Mouse (Mus musculus) heart, adult 2 months (tissue): ENCODE data around the gene Igdcc3. TPM values are rescaled to one million over a fixed set of nuclear protein-coding genes. Genes with fewer than 3 reads are reported as not detected.

Source experiments
- DNase-seq, 2 experiments: peaks; one replicate each; pipeline ENCODE4 v3.0.0; 2021
- H3K27ac ChIP-seq: fragments of 200-600 bp; 2 replicates; pipeline ENCODE4 v1.8.1; 2022
- H3K27me3 ChIP-seq: fragments of 200-500 bp; 2 replicates; pipeline ENCODE4 v1.6.1; 2012; ENCODE audit warnings: mild to moderate bottlenecking, low read length, inconsistent platforms, mixed read lengths; ENCODE audit not compliant: control insufficient read depth, insufficient read depth
- H3K36me3 ChIP-seq: fragments of 200-500 bp; 2 replicates; pipeline ENCODE4 v1.6.1; 2012; ENCODE audit warnings: low read length, inconsistent platforms; ENCODE audit not compliant: control insufficient read depth, insufficient read depth
- H3K4me1 ChIP-seq: fragments of 200-500 bp; 2 replicates; pipeline ENCODE4 v1.6.1; 2011; ENCODE audit warnings: low read length; ENCODE audit not compliant: control insufficient read depth, insufficient read depth
- H3K4me3 ChIP-seq: fragments of 200-600 bp; 2 replicates; pipeline ENCODE4 v1.8.1; 2022
- H3K79me2 ChIP-seq: fragments of 200-500 bp; replicated peaks from 2 replicates; pipeline ENCODE4 v1.6.1; 2012; ENCODE audit warnings: mild to moderate bottlenecking, inconsistent platforms, low read length, moderate library complexity, mixed read lengths; ENCODE audit not compliant: control insufficient read depth, insufficient read depth
- H3K9ac ChIP-seq: fragments of 200-500 bp; 2 replicates; pipeline ENCODE4 v1.6.1; 2012; ENCODE audit warnings: low read depth, mild to moderate bottlenecking, control low read depth, inconsistent platforms, low read length, mixed read lengths
- CTCF ChIP-seq: fragments of 200-600 bp; IDR thresholded peaks from 2 replicates; pipeline ENCODE4 v1.8.1; 2022; ENCODE audit warnings: antibody characterized with exemption, mild to moderate bottlenecking, moderate library complexity
- EP300 ChIP-seq: fragments of 200-500 bp; IDR thresholded peaks from 2 replicates; pipeline ENCODE4 v1.6.1; 2011; ENCODE audit warnings: low read depth, low read length, control low read depth; ENCODE audit not compliant: insufficient read depth
- POLR2A ChIP-seq: fragments of 200-500 bp; IDR thresholded peaks from 2 replicates; pipeline ENCODE4 v1.6.1; 2011; ENCODE audit warnings: mild to moderate bottlenecking, low read depth, low read length, control low read depth; ENCODE audit not compliant: insufficient read depth
- WGBS: fragments of 180-500 bp; shearing (Covaris S2); methylation state at CpG from one replicate; pipeline ENCODE4 v1.1.7; 2018; 5-methylcytosine and 5-hydroxymethylcytosine counted together
- intact Hi-C: fragments of 180-260 bp; cut with DNase I; formaldehyde crosslinking; loops from one replicate; pipeline ENCODE4 v1.15.1; 2025
- polyA plus RNA-seq: library from polyadenylated mRNA; depleted of rRNA; stranded (reverse); fragments of >200 nt; gene quantifications from 2 replicates; pipeline ENCODE4 v1.2.3, GENCODE M21; 2012
- total RNA-seq, 2 experiments: library from RNA; stranded (reverse); gene quantifications; 2 replicates each; pipeline ENCODE4 v1.2.3; 2021

The Igdcc3 gene
- total and polyA plus RNA-seq, 3 experiments, result 0.07 to 0.16 (median 0.10) TPM

DNA sequence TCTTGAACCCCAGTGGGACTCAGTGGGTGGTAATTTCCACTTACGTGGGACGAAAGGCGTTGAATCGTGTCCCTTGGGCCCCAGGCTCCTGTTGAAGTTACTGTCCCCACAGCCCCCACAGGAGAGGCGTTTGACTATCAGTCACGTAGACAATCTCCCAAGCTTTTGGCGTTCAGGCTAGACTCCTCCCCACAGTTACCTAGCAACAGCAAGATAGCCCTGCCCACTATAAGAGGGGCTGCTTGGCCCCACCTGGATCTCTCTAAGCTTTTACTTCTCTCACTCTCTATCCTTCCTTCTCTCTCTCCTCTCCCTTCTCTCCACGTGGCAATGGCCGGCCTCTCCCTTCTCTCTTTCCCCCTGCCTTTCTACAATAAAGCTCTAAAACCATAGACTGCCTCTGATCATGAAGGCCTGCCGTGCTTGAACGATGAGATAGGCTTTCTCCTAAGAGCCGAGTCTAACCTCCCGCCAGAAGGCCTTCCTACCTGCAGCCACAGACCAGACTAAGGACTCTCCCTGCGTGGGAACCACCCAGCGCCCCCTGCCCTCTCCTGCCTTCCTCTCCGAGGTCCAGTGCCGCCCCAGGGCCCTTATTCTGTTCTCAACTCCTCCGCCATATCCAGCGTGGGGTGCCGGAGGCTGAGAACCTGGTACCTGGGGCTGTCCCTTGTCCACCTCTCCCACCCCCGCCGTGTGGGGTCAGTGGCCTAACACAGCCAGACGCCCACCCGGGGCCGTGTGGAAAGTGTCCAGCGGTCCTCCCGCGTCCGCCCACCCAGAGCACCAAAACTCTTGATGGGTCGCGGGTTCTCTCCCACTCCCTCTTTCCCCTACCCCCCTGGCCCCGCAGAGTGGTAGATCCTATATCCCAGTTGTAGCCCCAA is 67.5 kb downstream of the Igdcc3 start:
- peaks cover 5% of the 10 kb centered on the region for H3K4me1 ChIP-seq
- TF ChIP-seq EP300, result no peak
- no peak for TF ChIP-seq CTCF
- TF ChIP-seq POLR2A, result no peak
- no peaks in the 10 kb centered on the region for H3K36me3 ChIP-seq
- H3K9ac ChIP-seq, result no peak overlapping the region
- H3K27me3 ChIP-seq, result no peaks in the 10 kb centered on the region
- DNase-seq, result no peak
- intact Hi-C loops, result no loop called here
- H3K27ac ChIP-seq, result no peak overlapping the region
- WGBS, result 93% methylated on average over 32 of the region's 32 CpGs
- H3K4me3 ChIP-seq, result no peak overlapping the region
- no peaks in the 10 kb centered on the region for H3K79me2 ChIP-seq

DNA sequence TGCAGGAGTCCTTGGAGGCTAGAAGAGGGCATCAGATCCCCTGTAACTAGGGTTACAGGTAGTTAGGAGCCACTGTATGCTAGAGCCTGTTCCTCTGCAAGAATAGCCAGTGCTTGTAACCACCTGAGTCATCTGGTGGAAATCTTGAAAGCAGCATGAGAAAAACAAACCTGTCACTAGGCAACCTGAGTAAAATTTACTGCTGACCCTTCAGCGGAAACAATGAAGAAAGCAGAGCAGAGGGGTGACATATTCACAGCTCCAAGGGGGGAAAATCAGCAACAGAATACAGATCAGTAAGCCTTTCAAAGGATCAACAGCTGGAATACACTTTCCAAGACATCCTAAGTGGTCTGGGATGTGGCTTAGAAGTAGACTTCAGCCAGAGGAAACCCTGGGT is 70.6 kb downstream of the Igdcc3 start:
- Histone ChIP-seq H3K4me3 (no peak overlapping the region), H3K27ac (no peak overlapping the region), H3K9ac (no peak overlapping the region), H3K36me3 (no peaks in the 10 kb centered on the region), H3K4me1 (peaks cover 6% of the 10 kb centered on the region), H3K27me3 (no peaks in the 10 kb centered on the region), H3K79me2 (no peaks in the 10 kb centered on the region)
- intact Hi-C loops, result no loop called here
- TF ChIP-seq EP300 (no peak), POLR2A (no peak), CTCF (no peak)
- DNase-seq, result no peak
- WGBS, result 69% methylated on average over 1 of the region's 1 CpGs

DNA sequence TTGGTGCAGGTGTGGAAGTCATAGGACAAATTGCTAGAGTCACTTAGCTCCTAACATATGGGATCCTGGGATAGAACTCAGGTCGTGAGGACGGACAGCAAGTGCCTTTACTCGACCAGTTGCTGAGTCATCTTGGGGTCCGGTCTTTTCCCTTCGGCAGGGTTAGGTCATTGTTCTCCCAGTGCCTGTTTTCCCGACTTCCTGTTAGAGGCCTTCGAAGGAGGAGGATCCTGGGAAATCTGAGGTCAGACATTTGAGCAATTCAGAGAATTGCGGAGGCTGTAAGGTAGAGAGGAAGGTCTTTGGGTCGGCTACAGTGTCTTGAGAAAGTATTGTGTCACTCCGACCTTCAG is 73.4 kb downstream of the Igdcc3 start:
- peak overlapping the region; percentile 74 for H3K4me3 ChIP-seq
- H3K27ac ChIP-seq, result peak overlapping the region; percentile 89
- intact Hi-C loops, result loop anchor here (2.0 kb wide), 1 partner anchor 20 kb away; the partner anchor contains the start of gene Parp16
- H3K36me3 ChIP-seq, result peaks cover 3% of the 10 kb centered on the region; the same call in 1 of the 2 replicates
- TF ChIP-seq EP300 (peak; percentile 52; the same call in 1 of the 2 replicates), POLR2A (no peak)
- 13% methylated on average over 10 of the region's 10 CpGs for WGBS
- no peaks in the 10 kb centered on the region for H3K27me3 ChIP-seq
- no peaks in the 10 kb centered on the region for H3K79me2 ChIP-seq
- no peak for DNase-seq
- H3K4me1 ChIP-seq, result peaks cover 13% of the 10 kb centered on the region
- H3K9ac ChIP-seq, result peak overlapping the region; percentile 86

DNA sequence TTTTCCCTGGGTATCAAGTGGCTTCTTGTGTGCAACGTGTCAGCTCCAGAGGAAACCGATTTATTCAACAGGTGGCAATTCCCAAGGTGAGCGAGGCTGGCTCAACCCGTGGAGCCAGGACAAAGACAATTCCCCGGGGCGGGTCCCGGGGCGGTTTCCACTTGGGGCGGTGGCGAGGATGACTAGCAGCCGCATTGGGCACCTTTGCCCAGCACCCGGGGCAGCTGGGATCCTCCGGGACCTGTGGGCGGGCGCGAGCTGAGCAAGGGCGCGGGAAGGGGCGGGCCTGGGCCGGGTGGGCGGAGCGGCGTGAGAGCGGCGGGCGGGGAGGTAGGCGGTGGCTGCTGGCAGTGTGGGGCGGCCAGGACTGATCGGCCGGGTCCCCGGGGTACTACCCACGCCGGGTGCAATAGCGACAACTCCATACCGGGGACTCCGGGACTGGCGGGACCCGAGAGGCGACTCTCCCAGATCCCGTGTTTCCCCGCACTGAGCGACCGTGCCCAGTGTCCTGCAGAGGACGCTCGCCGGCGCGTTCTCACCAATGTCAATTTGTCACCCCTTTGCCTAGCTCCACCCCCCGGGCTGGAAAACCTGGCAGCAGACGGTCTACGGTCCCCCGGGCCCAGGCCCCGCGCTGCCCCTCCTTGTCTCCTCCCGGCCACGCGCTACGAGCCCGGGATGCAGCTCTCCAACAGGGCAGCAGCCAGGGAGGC is 73.9 kb downstream of the Igdcc3 start:
- TF ChIP-seq CTCF (peak; percentile 69), POLR2A (peak; percentile 59), EP300 (no peak)
- H3K4me1 ChIP-seq, result peaks cover 13% of the 10 kb centered on the region
- H3K4me3 ChIP-seq, result peak overlapping the region; percentile 74
- peaks cover 3% of the 10 kb centered on the region; the same call in 1 of the 2 replicates for H3K36me3 ChIP-seq
- H3K9ac ChIP-seq, result peak overlapping the region; percentile 86
- DNase-seq, result peak; percentile 91 to 93
- peaks cover under 1% of the 10 kb centered on the region; the same call in 1 of the 2 replicates for H3K79me2 ChIP-seq
- H3K27me3 ChIP-seq, result no peaks in the 10 kb centered on the region
- whole genome bisulfite sequencing, result 1% methylated on average over 49 of the region's 59 CpGs
- H3K27ac ChIP-seq, result peak overlapping the region; percentile 89
- intact Hi-C loops, result loop anchor here (2.0 kb wide), 1 partner anchor 20 kb away; the partner anchor contains the start of gene Parp16

DNA sequence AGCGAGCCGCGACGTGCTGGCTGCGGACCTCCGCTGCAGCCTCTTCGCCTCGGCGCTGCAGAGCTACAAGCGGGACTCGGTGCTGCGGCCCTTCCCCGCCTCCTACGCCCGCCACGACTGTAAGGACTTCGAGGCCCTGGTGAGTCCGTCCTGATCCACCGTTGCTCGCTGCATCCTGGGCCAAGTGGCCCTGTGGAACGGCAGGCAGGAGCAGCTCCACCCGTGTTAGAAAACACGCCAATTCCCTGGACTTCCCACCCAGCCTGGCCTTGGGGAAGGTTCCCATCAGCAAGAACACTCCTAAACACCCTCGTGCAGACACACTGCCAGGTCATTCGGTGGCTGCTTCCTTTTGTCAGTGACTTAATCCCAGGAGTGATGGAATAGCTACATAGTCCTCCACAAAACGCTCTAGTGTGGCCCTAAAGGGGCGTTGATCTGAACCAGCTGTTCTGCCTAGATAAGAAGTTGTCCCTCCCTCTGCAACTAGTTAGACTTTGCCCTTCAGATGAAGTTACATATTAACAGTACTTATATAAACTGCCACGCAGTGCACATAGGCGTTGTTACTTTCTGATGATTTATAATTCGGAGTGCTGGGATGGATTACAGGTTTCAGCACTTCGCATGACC is 74.6 kb downstream of the Igdcc3 start:
- peaks cover 3% of the 10 kb centered on the region; the same call in 1 of the 2 replicates for H3K36me3 ChIP-seq
- WGBS, result 11% methylated on average over 31 of the region's 31 CpGs
- H3K27ac ChIP-seq, result peak overlapping the region; percentile 89
- no peaks in the 10 kb centered on the region for H3K27me3 ChIP-seq
- TF ChIP-seq POLR2A (no peak), CTCF (no peak), EP300 (no peak)
- peak overlapping the region; percentile 86 for H3K9ac ChIP-seq
- H3K4me1 ChIP-seq, result peaks cover 13% of the 10 kb centered on the region
- intact Hi-C loops, result loop anchor here (2.0 kb wide), 1 partner anchor 21 kb away; the partner anchor contains the start of gene Parp16
- DNase-seq, result no peak
- peak overlapping the region; percentile 74 for H3K4me3 ChIP-seq
- H3K79me2 ChIP-seq, result peaks cover 3% of the 10 kb centered on the region; the same call in 1 of the 2 replicates
